Mouse (Mus musculus): ENCODE measurements around the gene Mprip. TPM values are rescaled to one million over a fixed set of nuclear protein-coding genes. Genes with fewer than 3 reads are reported as not detected.
"Not testable (repeated sequence)": the region's sequence is repeated elsewhere in the genome, so short reads cannot be mapped to it uniquely, and the experiment has no call there.

The Mprip gene
- polyA plus RNA-seq, 2 experiments: 87.1 to 122 TPM

DNA sequence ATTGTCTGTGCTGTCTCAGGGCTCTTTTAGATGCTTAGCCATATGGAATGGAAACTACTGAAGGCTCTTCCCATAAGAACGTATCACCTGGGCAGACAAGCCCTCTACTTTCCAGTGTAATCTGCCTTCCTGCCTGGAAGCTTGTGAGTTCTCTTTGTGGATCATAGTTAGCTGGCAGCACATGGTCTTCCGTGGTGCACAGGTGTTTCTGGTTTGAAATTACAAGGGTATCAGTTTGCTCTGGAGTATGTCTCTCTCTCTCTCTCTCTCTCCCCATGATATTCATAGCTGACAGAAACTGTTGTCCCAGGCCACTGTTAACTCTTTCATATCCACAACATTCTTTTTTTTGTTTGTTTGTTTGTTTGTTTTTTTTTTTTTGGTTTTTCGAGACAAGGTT is 12.9 kb downstream of the Mprip start:
- ATAC-seq (ENCODE audit: low FRiP score, low read depth) (no peak), DNase-seq (ENCODE audit: low spot score) (no peak)
- H3K27ac ChIP-seq (replicated peaks; ENCODE audit: low read depth, low read length): no peak overlapping the region
- no peak overlapping the region for H3K4me2 ChIP-seq (replicated peaks; ENCODE audit: low read depth, low read length, severe bottlenecking)
- no peaks in the 10 kb centered on the region for H3K9me3 ChIP-seq (ENCODE audit: control insufficient read depth, low read length)
- peaks cover 7% of the 10 kb centered on the region; the same call in 1 of the 2 replicates for H3K36me3 ChIP-seq (ENCODE audit: control insufficient read depth, insufficient read depth, low read length)
- WGBS: 59% methylated on average over 3 of the region's 3 CpGs
- no peak overlapping the region for H3K9ac ChIP-seq (ENCODE audit: low read depth, low read length, severe bottlenecking)
- H3K4me3 ChIP-seq (replicated peaks; ENCODE audit: low read length): no peak overlapping the region
- H3K27me3 ChIP-seq (ENCODE audit: control insufficient read depth, insufficient read depth, low read length): no peaks in the 10 kb centered on the region
- H3K4me1 ChIP-seq (ENCODE audit: control insufficient read depth, insufficient read depth, low read length): no peaks in the 10 kb centered on the region; the same call in 1 of the 2 replicates
- TF ChIP-seq POLR2A (IDR thresholded peaks at IDR 0.05; ENCODE audit: borderline replicate concordance, extremely low read depth, insufficient read depth, insufficient read length): no peak

DNA sequence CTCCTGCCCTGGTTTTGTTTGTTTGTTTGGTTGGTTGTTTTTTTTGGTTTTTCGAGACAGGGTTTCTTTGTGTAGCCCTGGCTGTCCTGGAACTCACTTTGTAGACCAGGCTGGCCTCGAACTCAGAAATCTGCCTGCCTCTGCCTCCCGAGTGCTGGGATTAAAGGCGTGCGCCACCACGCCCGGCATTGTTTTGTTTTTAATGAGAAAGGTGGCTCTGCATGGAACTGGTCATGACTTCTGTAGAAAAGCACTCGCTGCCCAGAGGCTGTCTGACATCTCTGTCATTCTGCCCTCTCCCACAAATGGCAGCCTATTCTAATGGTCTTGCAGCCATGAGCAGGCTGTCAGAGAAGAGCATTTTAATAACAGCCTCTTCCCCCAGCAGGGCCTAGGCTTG is 13.6 kb downstream of the Mprip start:
- H3K9ac ChIP-seq (ENCODE audit: low read depth, low read length, severe bottlenecking); ATAC-seq (ENCODE audit: low FRiP score, low read depth); H3K4me2 ChIP-seq (replicated peaks; ENCODE audit: low read depth, low read length, severe bottlenecking); H3K27me3 ChIP-seq (ENCODE audit: control insufficient read depth, insufficient read depth, low read length); H3K27ac ChIP-seq (replicated peaks; ENCODE audit: low read depth, low read length); H3K4me3 ChIP-seq (replicated peaks; ENCODE audit: low read length); H3K4me1 ChIP-seq (ENCODE audit: control insufficient read depth, insufficient read depth, low read length); H3K9me3 ChIP-seq (ENCODE audit: control insufficient read depth, low read length); DNase-seq (ENCODE audit: low spot score); H3K36me3 ChIP-seq (ENCODE audit: control insufficient read depth, insufficient read depth, low read length): not testable (repeated sequence)
- WGBS: 95% methylated on average over 7 of the region's 8 CpGs

DNA sequence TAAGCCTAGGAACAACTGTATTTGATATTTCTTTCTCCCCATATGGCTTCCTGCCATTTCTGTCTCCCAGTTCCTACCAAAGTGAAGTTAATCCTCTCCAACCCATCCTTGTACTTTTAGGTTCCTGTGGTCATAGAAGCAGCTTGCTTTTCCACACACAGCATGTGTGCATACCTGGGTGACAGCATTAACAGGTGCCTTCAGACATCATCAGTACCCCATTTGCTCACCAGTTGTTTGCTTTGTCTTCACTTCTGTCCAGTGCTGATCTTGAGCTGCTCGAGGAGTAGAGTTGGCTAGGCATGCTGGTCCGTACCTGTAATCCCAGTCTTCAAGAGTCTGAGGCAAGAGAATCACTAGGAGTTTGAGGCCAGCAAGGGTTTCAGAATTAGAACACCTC is 16.7 kb downstream of the Mprip start:
- TF ChIP-seq POLR2A (IDR thresholded peaks at IDR 0.05; ENCODE audit: borderline replicate concordance, extremely low read depth, insufficient read depth, insufficient read length): no peak
- Histone ChIP-seq H3K9ac (ENCODE audit: low read depth, low read length, severe bottlenecking) (no peak overlapping the region), H3K4me3 (replicated peaks; ENCODE audit: low read length) (no peak overlapping the region), H3K27me3 (ENCODE audit: control insufficient read depth, insufficient read depth, low read length) (no peaks in the 10 kb centered on the region), H3K36me3 (ENCODE audit: control insufficient read depth, insufficient read depth, low read length) (peaks cover 15% of the 10 kb centered on the region; the same call in 1 of the 2 replicates), H3K27ac (replicated peaks; ENCODE audit: low read depth, low read length) (no peak overlapping the region), H3K4me2 (replicated peaks; ENCODE audit: low read depth, low read length, severe bottlenecking) (no peak overlapping the region), H3K9me3 (ENCODE audit: control insufficient read depth, low read length) (no peaks in the 10 kb centered on the region), H3K4me1 (ENCODE audit: control insufficient read depth, insufficient read depth, low read length) (no peaks in the 10 kb centered on the region; the same call in none of the 2 replicates)
- DNase-seq (ENCODE audit: low spot score) (no peak), ATAC-seq (ENCODE audit: low FRiP score, low read depth) (no peak)
- WGBS: 93% methylated on average over 2 of the region's 2 CpGs

- Histone ChIP-seq H3K4me2 (replicated peaks; ENCODE audit: low read depth, low read length, severe bottlenecking) (no peak overlapping the region), H3K9me3 (ENCODE audit: control insufficient read depth, low read length) (no peaks in the 10 kb centered on the region), H3K27ac (replicated peaks; ENCODE audit: low read depth, low read length) (no peak overlapping the region), H3K36me3 (ENCODE audit: control insufficient read depth, insufficient read depth, low read length) (peaks cover 15% of the 10 kb centered on the region; the same call in 1 of the 2 replicates), H3K9ac (ENCODE audit: low read depth, low read length, severe bottlenecking) (no peak overlapping the region), H3K4me1 (ENCODE audit: control insufficient read depth, insufficient read depth, low read length) (no peaks in the 10 kb centered on the region; the same call in none of the 2 replicates), H3K27me3 (ENCODE audit: control insufficient read depth, insufficient read depth, low read length) (no peaks in the 10 kb centered on the region), H3K4me3 (replicated peaks; ENCODE audit: low read length) (no peak overlapping the region)
- ATAC-seq (ENCODE audit: low FRiP score, low read depth) (no peak), DNase-seq (ENCODE audit: low spot score) (no peak)
- no peak for TF ChIP-seq POLR2A (IDR thresholded peaks at IDR 0.05; ENCODE audit: borderline replicate concordance, extremely low read depth, insufficient read depth, insufficient read length)
- WGBS: 100% methylated on average over 2 of the region's 2 CpGs
Observed at GRCm38 (mm10) chr11:59678693-59679092, 17.6 kb downstream of the Mprip start.

- Histone ChIP-seq H3K9ac (ENCODE audit: low read depth, low read length, severe bottlenecking) (no peak overlapping the region), H3K4me3 (replicated peaks; ENCODE audit: low read length) (no peak overlapping the region), H3K4me1 (ENCODE audit: control insufficient read depth, insufficient read depth, low read length) (no peaks in the 10 kb centered on the region; the same call in 1 of the 2 replicates), H3K9me3 (ENCODE audit: control insufficient read depth, low read length) (no peaks in the 10 kb centered on the region), H3K4me2 (replicated peaks; ENCODE audit: low read depth, low read length, severe bottlenecking) (no peak overlapping the region), H3K27me3 (ENCODE audit: control insufficient read depth, insufficient read depth, low read length) (no peaks in the 10 kb centered on the region), H3K27ac (replicated peaks; ENCODE audit: low read depth, low read length) (no peak overlapping the region), H3K36me3 (ENCODE audit: control insufficient read depth, insufficient read depth, low read length) (peaks cover 20% of the 10 kb centered on the region; the same call in 1 of the 2 replicates)
- DNase-seq (ENCODE audit: low spot score): no peak
- no peak for TF ChIP-seq POLR2A (IDR thresholded peaks at IDR 0.05; ENCODE audit: borderline replicate concordance, extremely low read depth, insufficient read depth, insufficient read length)
- no peak for ATAC-seq (ENCODE audit: low FRiP score, low read depth)
- WGBS: 65% methylated on average over 5 of the region's 5 CpGs
Observed at GRCm38 (mm10) chr11:59680111-59680510, 19.0 kb downstream of the Mprip start.

DNA sequence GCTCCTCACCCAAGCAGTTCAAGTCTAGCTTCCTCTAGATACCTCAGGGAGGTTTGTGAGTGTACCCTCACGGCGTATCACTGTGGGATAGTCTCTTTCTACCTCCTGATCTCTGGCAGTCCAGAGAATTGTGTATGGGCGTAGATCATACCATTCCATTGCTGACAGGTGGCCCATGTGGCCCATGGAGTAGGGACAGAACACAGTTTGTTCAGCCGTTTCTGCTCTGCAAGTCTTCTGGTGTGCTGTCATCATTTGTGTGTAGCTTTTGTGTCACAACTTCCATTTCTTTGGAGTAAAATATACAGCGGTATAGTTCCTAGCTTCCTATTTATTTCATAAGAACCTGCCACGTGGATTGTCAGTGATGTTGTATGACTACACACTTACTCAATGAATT is 23.9 kb downstream of the Mprip start:
- Histone ChIP-seq H3K4me3 (replicated peaks; ENCODE audit: low read length) (no peak overlapping the region), H3K27me3 (ENCODE audit: control insufficient read depth, insufficient read depth, low read length) (no peaks in the 10 kb centered on the region), H3K36me3 (ENCODE audit: control insufficient read depth, insufficient read depth, low read length) (peaks cover 10% of the 10 kb centered on the region; the same call in 1 of the 2 replicates), H3K27ac (replicated peaks; ENCODE audit: low read depth, low read length) (no peak overlapping the region), H3K9me3 (ENCODE audit: control insufficient read depth, low read length) (no peaks in the 10 kb centered on the region), H3K4me2 (replicated peaks; ENCODE audit: low read depth, low read length, severe bottlenecking) (no peak overlapping the region), H3K9ac (ENCODE audit: low read depth, low read length, severe bottlenecking) (no peak overlapping the region), H3K4me1 (ENCODE audit: control insufficient read depth, insufficient read depth, low read length) (no peaks in the 10 kb centered on the region)
- no peak for TF ChIP-seq POLR2A (IDR thresholded peaks at IDR 0.05; ENCODE audit: borderline replicate concordance, extremely low read depth, insufficient read depth, insufficient read length)
- WGBS: 93% methylated on average over 6 of the region's 6 CpGs
- no peak for DNase-seq (ENCODE audit: low spot score)
- no peak for ATAC-seq (ENCODE audit: low FRiP score, low read depth)
